Mouse (Mus musculus) liver, adult 2 months (tissue): Measurements from ENCODE around the gene Cldn11. TPM values are rescaled to one million over a fixed set of nuclear protein-coding genes. Genes with fewer than 3 reads are reported as not detected.
A peak's percentile ranks its signal among the peaks of the same experiment; 100 is the strongest.
"Not testable (repeated sequence)": the region's sequence is repeated elsewhere in the genome, so short reads cannot be mapped to it uniquely, and the experiment has no call there.

Experiments
- DNase-seq: peaks from one replicate; pipeline ENCODE4 v3.0.0-alpha.2; 2011; ENCODE audit warnings: low read depth, low spot score; ENCODE audit errors: extremely low read depth
- H3K27ac ChIP-seq: fragments of 200-500 bp; replicated peaks from 2 replicates; pipeline ENCODE4 v1.5.1; 2012; ENCODE audit warnings: low read depth, mild to moderate bottlenecking, control low read depth, inconsistent platforms, low read length; ENCODE audit not compliant: insufficient read depth
- H3K27me3 ChIP-seq: fragments of 200-500 bp; 2 replicates; pipeline ENCODE4 v1.6.1; 2012; ENCODE audit warnings: mild to moderate bottlenecking, moderate library complexity, low read length, inconsistent platforms; ENCODE audit not compliant: control insufficient read depth, insufficient read depth
- H3K36me3 ChIP-seq: fragments of 200-500 bp; 2 replicates; pipeline ENCODE4 v1.6.1; 2012; ENCODE audit warnings: low read length, inconsistent platforms; ENCODE audit not compliant: control insufficient read depth, insufficient read depth
- H3K4me1 ChIP-seq: fragments of 200-500 bp; 2 replicates; pipeline ENCODE4 v1.6.1; 2011; ENCODE audit warnings: low read length; ENCODE audit not compliant: control insufficient read depth, insufficient read depth
- H3K4me3 ChIP-seq: fragments of 200-500 bp; 2 replicates; pipeline ENCODE4 v1.5.1; 2011; ENCODE audit warnings: low read depth, mild to moderate bottlenecking, control low read depth, low read length, moderate library complexity; ENCODE audit not compliant: insufficient read depth
- H3K79me2 ChIP-seq: fragments of 200-500 bp; 2 replicates; pipeline ENCODE4 v1.6.1; 2012; ENCODE audit warnings: inconsistent platforms, mild to moderate bottlenecking, low read length, moderate library complexity; ENCODE audit not compliant: control insufficient read depth, insufficient read depth
- H3K9ac ChIP-seq: fragments of 200-500 bp; 2 replicates; pipeline ENCODE4 v1.6.1; 2012; ENCODE audit warnings: low read depth, mild to moderate bottlenecking, control low read depth, inconsistent platforms, low read length
- CTCF ChIP-seq: fragments of 200-500 bp; IDR thresholded peaks from 2 replicates; pipeline ENCODE4 v1.5.1; 2011; ENCODE audit warnings: low read depth, low read length, control low read depth
- POLR2A ChIP-seq: fragments of 200-500 bp; IDR thresholded peaks from 2 replicates; pipeline ENCODE4 v1.6.1; 2011; ENCODE audit warnings: low read length, control low read depth; ENCODE audit not compliant: insufficient read depth; ENCODE audit errors: extremely low read depth
- WGBS: fragments of 180-500 bp; shearing (Covaris S2); methylation state at CpG from one replicate; pipeline ENCODE4 v1.1.7; 2018; 5-methylcytosine and 5-hydroxymethylcytosine counted together
- polyA plus RNA-seq: library from polyadenylated mRNA; depleted of rRNA; stranded (reverse); fragments of >200 nt; gene quantifications from 2 replicates; pipeline ENCODE4 v1.2.3, GENCODE M21; 2012
- total RNA-seq: library from RNA; depleted of rRNA; stranded (reverse); fragments of >200 nt; gene quantifications from 2 replicates; pipeline ENCODE4 v1.2.3, GENCODE M21; 2014

The Cldn11 gene
- total and polyA plus RNA-seq, 2 experiments = 0.09 TPM; not detected in 1

DNA sequence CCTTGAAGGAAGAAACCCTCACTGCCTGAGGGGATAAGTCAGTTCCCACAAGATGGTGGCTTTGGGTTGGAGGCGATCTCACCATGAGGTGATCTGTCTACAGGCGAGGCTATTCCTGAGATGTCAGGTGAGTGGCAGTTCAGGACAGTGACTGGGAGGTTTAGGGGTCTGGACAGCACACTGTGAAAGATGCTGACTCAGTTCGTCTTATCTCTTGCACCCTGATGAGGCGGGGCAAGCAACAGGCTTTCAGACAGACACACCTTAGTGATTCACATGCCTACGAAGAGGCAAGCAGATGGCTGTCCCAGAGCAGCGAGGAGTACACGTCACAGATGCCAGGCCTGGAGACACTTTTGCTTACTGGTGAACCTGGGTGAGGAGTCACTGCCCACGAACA lies 15.5 kb upstream of the Cldn11 start:
- Histone ChIP-seq H3K36me3 (no peaks in the 10 kb centered on the region), H3K4me1 (peaks cover 13% of the 10 kb centered on the region), H3K9ac (no peak overlapping the region), H3K4me3 (no peak overlapping the region), H3K27ac (no peak overlapping the region), H3K27me3 (no peaks in the 10 kb centered on the region), H3K79me2 (no peaks in the 10 kb centered on the region)
- WGBS = 91% methylated on average over 8 of the region's 8 CpGs
- DNase-seq = no peak
- no peak for TF ChIP-seq POLR2A
- TF ChIP-seq CTCF = no peak

DNA sequence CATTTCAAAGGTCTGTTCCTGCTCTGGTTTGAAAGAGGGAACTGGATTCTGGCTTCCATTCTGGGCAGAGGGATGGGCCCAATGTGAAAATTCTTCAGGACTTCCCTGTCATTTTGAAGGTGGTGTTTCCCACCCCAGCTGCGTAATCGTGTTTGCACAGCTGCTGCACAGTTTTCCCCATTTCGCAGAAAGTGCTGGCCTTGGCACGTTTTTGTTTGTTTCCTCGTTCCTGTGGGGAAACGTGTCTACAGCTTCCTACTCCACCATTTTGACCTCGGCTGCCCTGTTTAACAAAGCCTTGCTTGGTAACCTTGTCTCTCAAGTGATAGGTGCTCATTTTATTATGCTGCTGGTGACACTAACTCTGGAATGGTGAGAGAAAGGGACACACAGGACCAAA lies 15.0 kb upstream of the Cldn11 start:
- Histone ChIP-seq H3K4me3 (no peak overlapping the region), H3K27me3 (no peaks in the 10 kb centered on the region), H3K79me2 (no peaks in the 10 kb centered on the region), H3K9ac (no peak overlapping the region), H3K27ac (no peak overlapping the region), H3K36me3 (no peaks in the 10 kb centered on the region), H3K4me1 (peaks cover 13% of the 10 kb centered on the region)
- peak; percentile 26 for DNase-seq
- TF ChIP-seq CTCF = no peak
- WGBS = 29% methylated on average over 7 of the region's 7 CpGs

DNA sequence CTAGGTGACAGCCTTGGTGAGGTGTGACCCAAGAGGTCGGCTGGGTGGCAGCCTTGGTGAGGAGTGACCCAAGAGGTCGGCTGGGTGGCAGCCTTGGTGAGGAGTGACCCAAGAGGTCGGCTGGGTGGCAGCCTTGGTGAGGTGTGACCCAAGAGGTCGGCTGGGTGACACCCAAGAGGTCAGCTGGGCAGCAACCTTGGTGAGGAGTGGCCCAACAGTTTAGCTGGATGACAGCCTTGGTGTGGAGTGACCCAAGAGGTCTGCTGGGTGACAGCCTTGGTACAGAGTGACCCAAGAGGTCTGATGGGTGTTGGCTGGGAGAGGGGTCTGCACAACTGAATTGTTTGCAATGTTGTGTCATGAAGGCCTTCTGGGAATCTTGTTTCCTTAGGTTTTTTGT lies 13.1 kb upstream of the Cldn11 start:
- DNase-seq = peak; percentile 75
- 19% methylated on average over 4 of the region's 4 CpGs for WGBS
- peaks cover 13% of the 10 kb centered on the region for H3K4me1 ChIP-seq
- H3K4me3 ChIP-seq, H3K27ac ChIP-seq, H3K27me3 ChIP-seq, H3K9ac ChIP-seq, H3K79me2 ChIP-seq, H3K36me3 ChIP-seq: not testable (repeated sequence)

DNA sequence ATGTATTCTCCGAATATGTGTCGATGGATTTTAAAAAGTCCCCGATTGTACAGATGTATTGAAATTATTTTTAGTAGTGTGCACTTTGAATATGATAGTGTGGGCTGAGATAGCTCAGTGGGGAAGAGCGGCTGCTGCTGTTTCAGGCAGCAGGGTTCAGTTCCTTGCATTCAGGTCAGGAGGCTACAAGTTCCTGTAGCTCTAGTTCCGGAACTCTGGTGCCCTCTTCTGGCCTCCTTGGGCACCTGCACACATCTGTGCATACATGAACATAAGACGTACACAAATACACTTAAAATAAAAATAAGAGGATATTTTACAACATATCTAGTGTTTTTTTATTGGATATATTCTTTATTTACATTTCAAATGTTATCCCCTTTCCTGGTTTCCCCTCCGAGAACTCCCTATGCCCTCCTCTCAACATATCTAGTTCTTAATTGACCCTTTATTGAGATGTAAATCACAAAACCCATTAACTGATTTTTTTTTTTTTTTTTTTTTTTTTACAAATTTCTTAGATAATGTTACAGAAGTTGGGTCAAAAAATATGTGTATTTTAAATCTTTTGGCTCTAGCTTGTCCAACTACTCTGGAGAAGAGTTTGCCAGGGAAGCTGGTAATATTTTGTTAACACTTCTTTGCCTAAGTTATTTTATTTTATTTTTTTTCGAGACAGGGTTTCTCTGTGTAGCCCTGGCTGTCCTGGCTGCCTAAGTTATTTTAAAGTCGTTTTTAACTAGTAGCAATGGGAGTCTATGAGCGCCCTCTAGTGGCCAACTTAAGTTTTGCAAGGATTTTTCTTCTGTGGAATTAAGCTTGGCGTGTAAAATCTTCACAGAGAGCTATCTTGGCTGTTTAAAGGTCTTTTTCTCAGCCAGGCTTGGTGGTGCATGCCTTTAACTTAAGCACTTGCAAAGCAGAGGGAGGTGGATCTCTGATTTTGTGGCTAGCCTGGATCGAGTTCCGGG lies 11.0 kb upstream of the Cldn11 start:
- Histone ChIP-seq H3K27ac (no peak overlapping the region), H3K9ac (no peak overlapping the region), H3K36me3 (no peaks in the 10 kb centered on the region), H3K79me2 (no peaks in the 10 kb centered on the region), H3K4me1 (peaks cover 7% of the 10 kb centered on the region), H3K4me3 (no peak overlapping the region), H3K27me3 (no peaks in the 10 kb centered on the region)
- TF ChIP-seq POLR2A (no peak), CTCF (peak; percentile 66)
- 55% methylated on average over 13 of the region's 13 CpGs for WGBS
- DNase-seq = peak; percentile 64

DNA sequence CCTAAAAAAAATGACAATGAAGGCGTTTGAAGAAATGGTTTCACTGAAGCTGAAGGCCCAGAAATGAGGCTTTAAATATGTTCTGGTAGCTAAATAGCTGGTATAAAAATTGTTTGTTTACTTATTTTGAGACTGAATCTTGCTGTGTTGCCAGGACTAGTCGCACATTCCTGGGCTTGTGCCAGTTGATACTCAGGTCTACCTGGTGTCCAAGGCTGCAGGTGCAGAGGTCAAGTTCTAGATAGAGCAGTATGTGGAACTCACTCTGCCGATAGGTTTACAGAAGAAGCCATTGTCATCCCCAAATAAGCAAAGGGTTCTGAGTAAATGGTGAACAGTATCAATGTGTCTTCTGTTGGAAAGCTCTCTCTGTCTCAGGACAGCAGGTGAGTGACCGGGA lies 8.1 kb upstream of the Cldn11 start:
- Histone ChIP-seq H3K4me1 (no peaks in the 10 kb centered on the region), H3K4me3 (no peak overlapping the region), H3K27ac (no peak overlapping the region), H3K27me3 (no peaks in the 10 kb centered on the region), H3K9ac (no peak overlapping the region), H3K79me2 (no peaks in the 10 kb centered on the region), H3K36me3 (no peaks in the 10 kb centered on the region)
- 44% methylated on average over 4 of the region's 4 CpGs for WGBS
- no peak for TF ChIP-seq CTCF
- TF ChIP-seq POLR2A = no peak
- DNase-seq = peak; percentile 54

DNA sequence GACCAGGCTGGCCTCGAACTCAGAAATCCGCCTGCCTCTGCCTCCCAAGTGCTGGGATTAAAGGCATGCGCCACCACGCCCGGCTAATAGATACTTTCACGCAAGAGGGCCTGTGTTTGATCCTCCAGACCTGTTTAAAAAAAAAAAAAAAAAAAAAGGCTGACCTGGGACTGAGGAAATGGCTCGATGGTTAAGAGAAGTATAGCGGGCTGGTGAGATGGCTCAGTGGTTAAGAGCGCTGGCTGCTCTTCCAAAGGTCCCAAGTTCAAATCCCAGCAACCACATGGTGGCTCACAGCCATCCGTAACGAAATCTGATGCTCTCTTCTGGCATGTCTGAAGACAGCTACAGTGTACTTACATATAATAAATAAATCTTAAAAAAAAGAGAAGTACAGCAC lies 4.5 kb upstream of the Cldn11 start:
- H3K27me3 ChIP-seq, H3K4me1 ChIP-seq, DNase-seq, H3K36me3 ChIP-seq, H3K27ac ChIP-seq, H3K4me3 ChIP-seq, H3K79me2 ChIP-seq, H3K9ac ChIP-seq: not testable (repeated sequence)
- 82% methylated on average over 11 of the region's 11 CpGs for WGBS
